Mouse (Mus musculus): ENCODE results near the gene Ssrp1.

Gene Ssrp1

GRCm38 (mm10) chr2:85034169-85034568 is 2.9 kb upstream of the Ssrp1 start:
- in situ Hi-C loops (cut with MboI, MseI) = loop anchor here (25.0 kb wide), 1 partner anchor 1372 kb away; no protein-coding TSS in a partner anchor

- in situ Hi-C loops (cut with MboI, MseI) = loop anchor here (25.0 kb wide), 1 partner anchor 1374 kb away; no protein-coding TSS in a partner anchor
Observed at GRCm38 (mm10) chr2:85036507-85037046, 457 bp upstream of the Ssrp1 start.

GRCm38 (mm10) chr2:85038336-85038735 is 1.3 kb downstream of the Ssrp1 start:
- in situ Hi-C loops (cut with MboI, MseI) = loop anchor here (25.0 kb wide), 1 partner anchor 1376 kb away; no protein-coding TSS in a partner anchor

- in situ Hi-C loops (cut with MboI, MseI) = loop anchor here (25.0 kb wide), 1 partner anchor 1381 kb away; no protein-coding TSS in a partner anchor
Observed at GRCm38 (mm10) chr2:85043623-85044022, 6.6 kb downstream of the Ssrp1 start.

- in situ Hi-C loops (cut with MboI, MseI) = loop anchor here (25.0 kb wide), 1 partner anchor 1384 kb away; no protein-coding TSS in a partner anchor
Observed at GRCm38 (mm10) chr2:85046222-85046621, 9.2 kb downstream of the Ssrp1 start.

- in situ Hi-C loops (cut with MboI, MseI) = loop anchor here (25.0 kb wide), 1 partner anchor 1385 kb away; no protein-coding TSS in a partner anchor
Observed at GRCm38 (mm10) chr2:85047081-85047480, 10.0 kb downstream of the Ssrp1 start.

- in situ Hi-C loops (cut with MboI, MseI) = loop anchor here (25.0 kb wide), 1 partner anchor 1385 kb away; no protein-coding TSS in a partner anchor
Observed at GRCm38 (mm10) chr2:85047596-85048167, 10.6 kb downstream of the Ssrp1 start, which contains the start of gene Tnks1bp1. TSS of gene Tnks1bp1 (plus strand) at chr2:85048022.

GRCm38 (mm10) chr2:85048168-85048751 is 11.2 kb downstream of the Ssrp1 start:
- in situ Hi-C loops (cut with MboI, MseI) = loop anchor here (25.0 kb wide), 1 partner anchor 1386 kb away; no protein-coding TSS in a partner anchor

GRCm38 (mm10) chr2:85049277-85049676 is 12.2 kb downstream of the Ssrp1 start:
- in situ Hi-C loops (cut with MboI, MseI) = loop anchor here (25.0 kb wide), 1 partner anchor 1387 kb away; no protein-coding TSS in a partner anchor

GRCm38 (mm10) chr2:85050001-85050634 is 13.1 kb downstream of the Ssrp1 start:
- in situ Hi-C loops (cut with MboI, MseI) = no loop called here

- in situ Hi-C loops (cut with MboI, MseI) = no loop called here
Observed at GRCm38 (mm10) chr2:85050746-85051145, 13.7 kb downstream of the Ssrp1 start.

GRCm38 (mm10) chr2:85053192-85053816 is 16.3 kb downstream of the Ssrp1 start:
- in situ Hi-C loops (cut with MboI, MseI) = no loop called here

- in situ Hi-C loops (cut with MboI, MseI) = loop anchor here (5.0 kb wide), 1 partner anchor 51 kb away; no protein-coding TSS in a partner anchor
Observed at GRCm38 (mm10) chr2:85056711-85057110, 19.7 kb downstream of the Ssrp1 start.

- in situ Hi-C loops (cut with MboI, MseI) = loop anchor here (5.0 kb wide), 1 partner anchor 48 kb away; no protein-coding TSS in a partner anchor
Observed at GRCm38 (mm10) chr2:85059677-85060076, 22.6 kb downstream of the Ssrp1 start.

GRCm38 (mm10) chr2:85060591-85061060 is 23.6 kb downstream of the Ssrp1 start:
- in situ Hi-C loops (cut with MboI, MseI) = no loop called here

- in situ Hi-C loops (cut with MboI, MseI) = no loop called here
Observed at GRCm38 (mm10) chr2:85061107-85061541, 24.1 kb downstream of the Ssrp1 start.

GRCm38 (mm10) chr2:85065141-85065875 is 28.3 kb downstream of the Ssrp1 start:
- in situ Hi-C loops (cut with MboI, MseI) = no loop called here

- in situ Hi-C loops (cut with MboI, MseI) = no loop called here
Observed at GRCm38 (mm10) chr2:85066937-85067336, 29.9 kb downstream of the Ssrp1 start.

- in situ Hi-C loops (cut with MboI, MseI) = no loop called here
Observed at GRCm38 (mm10) chr2:85067903-85068625, 31.0 kb downstream of the Ssrp1 start.

GRCm38 (mm10) chr2:85068626-85069025 is 31.6 kb downstream of the Ssrp1 start:
- in situ Hi-C loops (cut with MboI, MseI) = no loop called here
